Mouse (Mus musculus) layer of hippocampus, adult 2 months (tissue): ENCODE results near the gene Arhgap27. TPM values are rescaled to one million over a fixed set of nuclear protein-coding genes. Genes with fewer than 3 reads are reported as not detected.
A peak's percentile ranks its signal among the peaks of the same experiment; 100 is the strongest.
"Not testable (repeated sequence)": the region's sequence is repeated elsewhere in the genome, so short reads cannot be mapped to it uniquely, and the experiment has no call there.

Experiments
- DNase-seq, 2 experiments: peaks; one replicate each; pipeline ENCODE4 v3.0.0; 2022; ENCODE audit warnings: low spot score in 2 of 2
- H3K27ac ChIP-seq: fragments of 200-600 bp; 2 replicates; pipeline ENCODE4 v1.8.1; 2022
- H3K4me3 ChIP-seq: fragments of 200-600 bp; 2 replicates; pipeline ENCODE4 v1.8.1; 2022; ENCODE audit warnings: mild to moderate bottlenecking
- CTCF ChIP-seq: fragments of 200-600 bp; conservative IDR thresholded peaks from 2 replicates; pipeline ENCODE4 v1.8.1; 2022; ENCODE audit warnings: antibody characterized with exemption, mild to moderate bottlenecking, moderate library complexity
- long read RNA-seq, 2 experiments: library from polyadenylated mRNA; stranded (forward); transcript quantifications; one replicate each; pipeline ENCODE4 v2.0.0; 2021; ENCODE audit warnings: borderline mapping rate in 2 of 2
- total RNA-seq, 2 experiments: library from RNA; stranded (reverse); gene quantifications; 2 replicates each; pipeline ENCODE4 v1.2.3; 2021

The Arhgap27 gene
- 10 to 100 TPM; 11.8 to 14.0 TPM for total RNA-seq
- long read RNA-seq, experiment 1, partial matches to known transcripts, result 7 of 10 reads
- long read RNA-seq, experiment 1, other reads (novel, unspliced or antisense), result 3 of 10 reads
- long read RNA-seq, experiment 2, partial matches to known transcripts, result 9 of 18 reads
- long read RNA-seq, experiment 2, other reads (novel, unspliced or antisense), result 9 of 18 reads

DNA sequence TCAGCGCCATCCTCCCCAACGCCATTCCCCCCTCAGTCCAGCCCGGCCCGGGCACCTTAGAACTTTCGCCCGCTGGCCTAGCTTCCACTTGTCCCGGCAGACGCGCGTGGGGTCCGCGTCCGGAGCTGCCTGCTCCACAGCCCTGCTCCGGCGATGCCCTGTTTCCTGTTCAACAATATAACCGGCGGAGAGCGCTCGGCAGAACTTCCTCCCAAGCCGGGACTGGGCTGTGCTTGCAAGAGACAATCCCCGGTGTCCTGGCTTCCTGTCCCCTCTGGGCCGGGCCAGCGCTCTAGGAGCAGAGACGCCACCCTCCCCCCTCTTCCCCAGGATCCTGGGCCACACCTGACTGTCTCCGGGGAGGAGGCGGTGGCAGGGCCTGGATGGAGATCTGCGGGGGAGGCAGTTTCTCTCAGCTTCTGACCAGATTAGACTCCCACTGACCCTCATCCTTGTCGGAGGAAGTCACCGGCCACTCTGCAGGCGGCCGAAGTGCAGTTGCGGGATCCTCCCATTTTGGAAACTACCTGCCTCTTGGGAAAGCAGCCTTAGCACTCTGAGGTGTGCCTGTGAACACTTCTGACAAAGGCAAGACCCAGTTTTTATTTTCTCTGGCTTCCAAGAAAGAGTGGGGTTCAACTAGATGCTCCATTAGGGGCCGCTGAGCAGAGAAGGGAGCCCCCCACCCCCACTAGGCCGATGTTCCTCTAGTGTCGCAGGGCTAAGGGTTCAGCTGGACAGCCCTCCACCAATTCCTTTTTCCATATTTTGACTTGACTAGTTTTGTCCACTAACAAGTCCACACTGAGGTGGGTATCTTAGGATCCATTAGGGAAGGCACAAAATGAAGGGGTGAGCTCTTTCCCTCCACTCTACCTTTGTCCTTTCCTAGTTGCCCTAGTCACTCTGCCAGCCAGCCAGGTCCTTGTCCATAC, at the start of gene Arhgap27:
Gene Arhgap27, minus strand, starts transcription at position 479 of the 935 bp plus-strand sequence.
- DNase-seq, result peak in 1 of 2 experiments; percentile 28
- TF ChIP-seq CTCF, result no peak
- peak within 1 kb of the TSS; percentile 58 for H3K4me3 ChIP-seq
- peak within 1 kb of the TSS; percentile 85 for H3K27ac ChIP-seq

DNA sequence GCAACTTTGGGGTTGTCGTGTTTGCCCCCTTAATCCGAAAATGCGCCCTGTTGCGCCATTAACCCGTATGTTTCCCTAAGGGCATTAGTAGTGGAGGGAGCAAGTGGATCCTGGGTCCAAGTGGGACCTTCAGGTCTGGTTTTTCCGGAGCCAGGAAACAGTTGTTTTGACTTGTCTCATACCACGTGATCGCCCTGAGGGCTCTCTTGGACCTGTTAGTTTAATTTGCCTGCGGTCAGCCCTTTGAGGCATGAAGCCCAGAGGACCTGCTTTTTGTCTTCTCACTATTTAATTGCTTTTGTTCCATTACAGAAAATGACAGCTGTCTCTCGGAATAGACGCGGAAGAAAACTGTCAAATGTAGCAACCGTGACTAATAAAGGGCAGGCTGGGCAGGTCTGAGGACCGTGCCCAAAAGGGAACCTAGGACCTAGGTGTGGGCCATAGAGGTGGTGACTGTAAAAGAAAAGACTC, 49.5 kb upstream of the Arhgap27 start:
- Histone ChIP-seq H3K4me3 (peak overlapping the region; percentile 81), H3K27ac (peak overlapping the region; percentile 87)
- no peak for DNase-seq
- TF ChIP-seq CTCF, result no peak

DNA sequence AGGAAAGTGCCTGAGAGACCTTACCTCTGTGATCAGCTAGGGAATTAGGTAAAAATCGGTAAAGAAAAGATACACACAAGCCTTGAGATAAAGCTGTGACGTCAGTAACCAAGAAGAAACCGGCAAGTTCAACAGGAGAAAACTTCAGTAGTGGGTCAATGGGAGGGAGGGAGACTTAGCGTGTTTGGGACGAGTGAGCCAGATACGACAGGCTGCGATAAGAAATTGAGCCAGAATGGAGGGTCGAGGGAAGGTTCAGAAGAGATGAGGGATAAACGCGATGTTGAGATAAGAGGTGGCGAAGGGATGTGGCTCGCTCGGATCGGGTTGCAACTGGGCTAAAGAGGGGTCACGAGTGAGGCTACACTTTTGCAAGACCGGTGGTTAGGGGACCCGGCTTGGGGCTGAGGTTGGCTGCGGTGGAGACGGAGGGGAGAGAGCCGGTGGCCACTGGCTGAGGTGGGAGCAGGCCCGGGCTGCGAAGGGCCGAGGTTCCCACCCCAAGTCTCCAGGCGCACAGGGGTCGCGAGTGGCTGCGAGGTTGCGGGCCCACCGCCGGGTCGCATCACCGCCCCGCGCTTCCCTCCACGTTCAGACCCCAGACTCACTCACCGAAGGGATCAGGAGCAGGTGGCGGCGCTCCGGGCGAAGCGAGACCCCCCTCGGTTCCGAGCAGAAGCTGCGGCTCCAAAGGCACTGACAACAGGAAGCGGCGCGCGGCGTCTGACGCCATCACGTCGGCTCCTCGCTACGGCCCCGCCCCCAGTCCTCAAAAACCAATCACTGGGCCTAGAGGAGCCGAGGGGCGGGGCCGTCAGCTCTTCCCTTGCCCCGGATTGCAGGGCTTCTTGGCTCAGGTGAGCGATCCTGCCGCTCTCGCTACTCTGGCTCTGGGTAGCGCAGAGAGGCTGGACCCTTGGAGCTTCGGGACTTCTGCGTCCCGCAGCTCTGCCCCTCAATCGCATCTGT, 48.8 kb upstream of the Arhgap27 start, which contains the start of gene Plekhm1:
Gene Plekhm1, minus strand, starts transcription at position 707 of the 969 bp plus-strand sequence.
- DNase-seq, result peak; percentile 95 to 97
- Histone ChIP-seq H3K27ac (peak within 1 kb of the TSS; percentile 87), H3K4me3 (peak within 1 kb of the TSS; percentile 81)
- TF ChIP-seq CTCF, result no peak

DNA sequence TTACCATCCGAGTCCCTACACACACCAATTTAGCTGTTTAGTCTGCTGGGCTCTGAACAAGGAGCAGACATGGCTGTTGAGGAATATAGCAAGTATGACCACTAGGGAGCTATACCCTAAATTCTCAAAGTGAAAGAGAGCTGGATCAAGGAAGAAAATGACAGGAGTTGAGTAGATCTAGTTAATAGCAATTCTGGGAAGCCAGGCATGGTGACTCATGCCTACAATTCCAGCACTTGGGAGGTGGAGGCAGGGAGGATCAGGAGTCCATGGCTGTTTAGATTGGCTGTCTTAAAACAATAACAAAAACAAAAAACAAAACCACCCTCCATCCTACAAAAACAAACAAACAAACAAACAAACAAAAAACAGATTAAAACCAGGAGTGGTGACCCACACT, 47.8 kb upstream of the Arhgap27 start:
- peak overlapping the region; percentile 81 for H3K4me3 ChIP-seq
- DNase-seq, result no peak
- H3K27ac ChIP-seq, result no peak overlapping the region
- no peak for TF ChIP-seq CTCF

DNA sequence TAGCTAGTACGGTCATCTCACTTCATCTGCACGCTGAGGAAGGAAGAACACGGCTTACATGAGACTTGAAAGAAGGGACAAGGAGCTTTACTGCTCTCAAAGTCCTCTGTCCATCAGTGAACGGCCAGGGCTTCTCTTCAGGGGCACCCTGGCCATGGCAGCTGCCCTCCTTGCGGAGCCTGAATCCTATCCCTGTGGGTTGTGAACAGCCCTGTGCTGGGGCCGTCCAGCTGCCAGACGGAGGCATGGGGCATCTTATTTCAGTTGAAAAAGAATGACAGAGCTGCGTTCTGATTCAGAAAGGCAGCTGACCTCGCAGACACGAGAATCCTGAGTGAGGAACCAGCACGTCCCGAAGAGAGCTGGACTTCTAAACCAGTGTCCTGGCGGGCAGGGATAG, 45.4 kb upstream of the Arhgap27 start:
- TF ChIP-seq CTCF, result no peak
- H3K4me3 ChIP-seq, result no peak overlapping the region
- DNase-seq, result no peak
- H3K27ac ChIP-seq, result no peak overlapping the region

DNA sequence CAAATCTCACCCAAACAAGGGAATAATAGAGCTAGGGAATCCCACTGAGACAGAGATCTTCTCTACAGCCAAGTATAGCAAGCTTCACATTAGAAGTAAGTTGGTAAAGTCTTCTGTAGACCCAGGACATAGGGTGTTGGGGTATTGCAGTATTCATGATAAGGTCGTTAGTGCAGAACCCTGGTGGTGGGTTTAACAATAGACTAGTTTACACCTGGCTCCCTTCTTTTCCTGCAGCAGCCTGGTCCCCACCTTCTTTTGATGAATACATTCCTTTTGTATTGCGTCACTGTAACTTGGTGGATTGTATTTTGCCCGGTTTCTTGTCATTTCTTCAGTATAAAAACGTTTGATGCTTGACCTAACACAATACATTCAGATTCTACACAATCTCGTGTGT, 43.6 kb upstream of the Arhgap27 start:
- not testable (repeated sequence) for DNase-seq, H3K27ac ChIP-seq, H3K4me3 ChIP-seq

DNA sequence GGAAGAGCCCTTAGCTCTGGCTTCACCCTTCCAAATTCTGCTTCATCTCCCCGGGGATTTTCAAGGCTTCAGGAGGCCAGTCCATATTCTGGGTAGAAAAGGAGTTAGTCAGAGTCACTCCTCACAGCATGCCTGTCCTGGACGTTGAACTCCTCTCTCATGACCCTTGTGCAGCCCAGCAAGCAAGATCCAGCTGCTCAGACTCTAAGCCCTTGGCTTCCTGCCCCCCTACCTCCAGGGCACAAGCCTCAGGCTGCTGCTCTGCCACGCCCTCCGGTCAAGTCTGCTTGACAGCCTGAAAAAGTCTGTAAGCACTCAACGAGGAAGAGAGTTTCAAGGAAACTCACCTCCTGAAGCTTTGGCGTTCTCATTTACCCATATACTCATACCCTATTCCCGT, 43.1 kb upstream of the Arhgap27 start:
- no peak for TF ChIP-seq CTCF
- Histone ChIP-seq H3K4me3 (no peak overlapping the region), H3K27ac (no peak overlapping the region)
- DNase-seq, result no peak

DNA sequence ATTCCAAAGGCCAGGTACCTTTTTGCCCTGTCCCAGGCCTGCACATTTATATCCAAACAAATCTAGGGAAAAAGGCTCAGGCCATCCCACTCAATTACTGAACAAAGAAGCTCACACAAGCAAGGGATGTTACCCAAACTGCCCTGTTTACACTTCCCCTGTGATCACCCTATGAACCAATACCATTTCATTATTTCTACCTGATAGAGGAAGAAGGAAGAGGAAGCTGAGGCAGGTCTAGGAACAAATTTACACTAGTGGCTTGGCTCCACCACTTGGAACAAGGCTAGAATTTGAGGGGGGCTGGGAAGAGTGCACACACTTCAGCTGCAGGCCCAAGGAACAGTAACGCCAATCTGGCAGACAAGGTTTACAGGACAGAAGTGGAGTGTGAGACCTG, 42.3 kb upstream of the Arhgap27 start:
- H3K27ac ChIP-seq, result no peak overlapping the region
- TF ChIP-seq CTCF, result no peak
- no peak overlapping the region for H3K4me3 ChIP-seq
- no peak for DNase-seq

DNA sequence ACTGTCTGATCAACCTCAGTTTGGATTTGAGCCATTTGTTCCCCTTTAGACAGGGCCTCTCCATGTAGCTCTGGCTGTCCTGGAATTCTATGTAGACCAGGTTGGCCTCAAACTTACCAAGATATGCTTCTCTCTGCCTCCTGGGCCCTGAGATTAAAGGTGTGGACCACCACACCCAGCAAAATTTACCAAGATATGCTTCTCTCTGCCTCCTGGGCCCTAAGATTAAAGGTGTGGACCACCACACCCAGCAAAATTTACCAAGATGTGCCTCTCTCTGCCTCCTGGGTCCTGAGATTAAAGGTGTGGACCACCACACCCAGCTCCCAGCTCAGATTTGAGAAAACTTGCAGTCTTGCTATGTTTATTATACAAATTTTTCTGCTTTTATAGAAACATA, 41.1 kb upstream of the Arhgap27 start:
- DNase-seq, result no peak
- no peak for TF ChIP-seq CTCF
- H3K4me3 ChIP-seq, result no peak overlapping the region
- no peak overlapping the region for H3K27ac ChIP-seq

DNA sequence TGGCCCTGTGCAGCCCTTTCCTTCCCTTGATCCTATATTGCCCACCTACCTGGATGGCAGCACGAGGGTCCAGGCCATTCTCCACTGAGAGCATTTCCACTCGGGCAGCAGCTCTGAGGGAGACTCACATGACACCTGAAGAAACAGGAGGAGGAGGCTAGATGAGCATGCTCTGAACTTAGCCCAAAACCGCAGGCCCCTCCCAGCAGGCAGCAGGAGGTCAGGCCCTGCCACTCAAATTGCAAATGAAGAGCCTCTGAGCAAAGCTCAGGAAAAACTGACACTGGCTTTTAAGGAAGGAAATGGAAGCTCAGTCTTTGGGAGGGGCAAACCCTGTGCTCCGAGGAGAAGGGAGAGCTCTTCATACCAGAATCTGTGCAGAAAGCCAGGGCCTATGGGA, 40.3 kb upstream of the Arhgap27 start:
- Histone ChIP-seq H3K4me3 (no peak overlapping the region), H3K27ac (no peak overlapping the region)
- TF ChIP-seq CTCF, result no peak
- no peak for DNase-seq

DNA sequence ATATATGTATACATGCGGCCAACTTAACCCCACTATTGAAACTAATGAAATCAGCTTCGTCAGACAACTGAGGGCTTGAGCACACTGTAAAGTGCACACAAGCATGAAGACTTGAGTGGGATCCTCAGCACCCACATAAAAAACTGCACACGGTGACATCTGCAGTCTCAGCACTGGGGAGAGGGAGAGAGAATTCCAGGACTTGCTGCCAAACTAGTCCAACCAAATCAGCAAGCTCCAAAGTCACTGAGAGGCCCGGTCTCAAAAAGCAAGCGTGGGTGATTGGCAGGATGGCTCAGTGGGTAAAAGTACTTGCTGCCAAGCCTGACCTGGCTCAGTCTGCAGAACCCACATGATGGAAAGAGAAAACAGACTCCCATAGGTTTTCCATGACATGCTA, 39.2 kb upstream of the Arhgap27 start:
- no peak for TF ChIP-seq CTCF
- no peak overlapping the region; the same call in 1 of the 2 replicates for H3K27ac ChIP-seq
- peak; percentile 25 to 53 for DNase-seq
- no peak overlapping the region for H3K4me3 ChIP-seq

DNA sequence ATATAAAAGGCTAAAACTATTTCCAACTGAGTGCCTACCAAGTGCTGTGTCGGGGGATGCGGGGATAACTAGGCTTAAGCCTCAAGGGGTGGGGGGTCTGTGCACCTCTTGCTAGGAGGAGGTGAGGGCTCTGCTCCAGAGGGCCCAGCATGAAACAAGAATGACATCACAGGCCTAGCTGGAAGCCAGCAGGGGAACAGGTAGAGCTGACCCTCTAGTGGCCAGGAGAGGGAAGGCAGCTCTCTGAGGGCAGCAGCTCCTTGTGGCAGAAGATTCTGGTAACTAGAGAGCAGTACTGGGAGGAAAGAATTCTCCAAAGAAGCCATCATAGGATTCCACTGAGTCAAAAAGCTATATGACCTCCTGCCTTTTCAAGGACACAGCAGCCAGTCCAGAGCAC, 38.7 kb upstream of the Arhgap27 start:
- DNase-seq, result no peak
- peak; percentile 77 for TF ChIP-seq CTCF
- Histone ChIP-seq H3K4me3 (no peak overlapping the region), H3K27ac (no peak overlapping the region; the same call in 1 of the 2 replicates)
